Mouse (Mus musculus): ENCODE results near the gene Gm21663. TPM values are rescaled to one million over a fixed set of nuclear protein-coding genes. Genes with fewer than 3 reads are reported as not detected.

Gene Gm21663
- polyA plus RNA-seq (2012; rRNA removed) = not detected in 2 replicates

DNA sequence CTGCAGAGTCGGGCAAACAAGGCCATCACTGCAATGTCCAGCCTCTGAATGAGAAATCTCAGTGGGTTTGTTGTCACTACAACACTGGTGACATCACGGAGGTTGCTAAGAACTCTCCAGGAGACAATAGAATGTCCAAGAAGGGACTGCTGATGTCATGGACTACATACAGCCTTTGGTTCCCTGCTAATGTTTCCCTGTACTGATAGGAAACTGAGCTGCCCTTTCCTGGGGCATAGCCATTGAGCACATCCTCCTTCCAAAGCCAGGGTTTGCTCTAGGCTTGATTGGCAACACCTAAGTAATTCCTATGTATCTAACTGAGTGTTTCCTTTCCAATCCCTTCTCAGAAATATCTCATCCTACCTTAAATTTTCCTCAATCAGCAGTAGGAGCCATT is at the start of gene Gm21663:
TSS of gene Gm21663 (minus strand) at position 101 of the 400 bp plus-strand sequence.

GRCm38 (mm10) chr5:25988550-25988949 is 46.4 kb upstream of the Gm21663 start, which contains the start of gene Gm21698:
TSS of gene Gm21698 (minus strand) at chr5:25988650.

GRCm38 (mm10) chr5:25972563-25972962 is 30.4 kb upstream of the Gm21663 start, which contains the start of gene Gm21680:
TSS of gene Gm21680 (minus strand) at chr5:25972663.

DNA sequence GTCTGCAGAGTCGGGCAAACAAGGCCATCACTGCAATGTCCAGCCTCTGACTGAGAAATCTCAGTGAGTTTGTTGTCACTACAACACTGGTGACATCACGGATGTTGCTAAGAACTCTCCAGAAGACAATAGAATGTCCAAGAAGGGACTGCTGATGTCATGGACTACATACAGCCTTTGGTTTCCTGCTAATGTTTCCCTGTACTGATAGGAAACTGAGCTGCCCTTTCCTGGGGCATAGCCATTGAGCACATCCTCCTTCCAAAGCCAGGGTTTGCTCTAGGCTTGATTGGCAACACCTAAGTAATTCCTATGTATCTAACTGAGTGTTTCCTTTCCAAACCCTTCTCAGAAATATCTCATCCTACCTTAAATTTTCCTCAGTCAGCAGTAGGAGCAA is 12.1 kb upstream of the Gm21663 start, which contains the start of gene Gm21671:
TSS of gene Gm21671 (minus strand) at position 101 of the 400 bp plus-strand sequence.

Other genes with a start within 250 kb of the Gm21663 start
- gene Xrcc2, start 236.6 kb downstream of the Gm21663 start, polyA plus RNA-seq (2012; rRNA removed) = 0.93 and 2.8 TPM in 2 replicates
- 0.24 and 0.28 TPM in 2 replicates for gene Actr3b, start 182.4 kb downstream of the Gm21663 start, polyA plus RNA-seq (2012; rRNA removed)
- not detected in 2 replicates for gene Gm21671, start 12.0 kb upstream of the Gm21663 start, polyA plus RNA-seq (2012; rRNA removed)
- gene Gm21680, start 30.3 kb upstream of the Gm21663 start, polyA plus RNA-seq (2012; rRNA removed) = not detected in 2 replicates
- gene Gm21698, start 46.3 kb upstream of the Gm21663 start, polyA plus RNA-seq (2012; rRNA removed) = not detected in 2 replicates
- gene Gm1979, start 62.4 kb upstream of the Gm21663 start, polyA plus RNA-seq (2012; rRNA removed) = not detected in 2 replicates
- gene Gm5862, start 80.5 kb upstream of the Gm21663 start, polyA plus RNA-seq (2012; rRNA removed) = not detected in 2 replicates
- not detected in 2 replicates for gene Speer4a, start 97.2 kb upstream of the Gm21663 start, polyA plus RNA-seq (2012; rRNA removed)
- not detected in 2 replicates for gene Gm7347, start 116.2 kb upstream of the Gm21663 start, polyA plus RNA-seq (2012; rRNA removed)
- gene Gm10471, start 146.9 kb upstream of the Gm21663 start, polyA plus RNA-seq (2012; rRNA removed) = not detected in 2 replicates
- not detected in 2 replicates for gene 5031410I06Rik, start 163.0 kb upstream of the Gm21663 start, polyA plus RNA-seq (2012; rRNA removed)
- not detected in 2 replicates for gene Gm10220, start 179.0 kb upstream of the Gm21663 start, polyA plus RNA-seq (2012; rRNA removed)